Mouse (Mus musculus) ES-Bruce4 (cell line): Measurements from ENCODE around the gene Mob1a. TPM values are rescaled to one million over a fixed set of nuclear protein-coding genes. Genes with fewer than 3 reads are reported as not detected.
A peak's percentile ranks its signal among the peaks of the same experiment; 100 is the strongest.

Experiments used
- H3K27ac ChIP-seq: 2 replicates; pipeline ENCODE4 v1.5.1; 2012; ENCODE audit warnings: low read length, inconsistent platforms; ENCODE audit not compliant: insufficient read depth
- H3K27me3 ChIP-seq: 2 replicates; pipeline ENCODE4 v1.6.1; 2012; ENCODE audit warnings: mild to moderate bottlenecking, low read length, inconsistent platforms; ENCODE audit not compliant: control insufficient read depth, poor library complexity, insufficient read depth, severe bottlenecking
- H3K36me3 ChIP-seq: 2 replicates; pipeline ENCODE4 v1.6.1; 2012; ENCODE audit warnings: inconsistent platforms, mild to moderate bottlenecking, low read length, moderate library complexity; ENCODE audit not compliant: control insufficient read depth, poor library complexity, insufficient read depth, severe bottlenecking
- H3K4me1 ChIP-seq: one replicate; pipeline ENCODE4 v1.8.1; 2011; ENCODE audit warnings: low read length; ENCODE audit not compliant: control insufficient read depth, insufficient read depth
- H3K4me3 ChIP-seq: 2 replicates; pipeline ENCODE4 v1.5.1; 2011; ENCODE audit warnings: low read depth, mild to moderate bottlenecking, low read length
- H3K9ac ChIP-seq: 2 replicates; pipeline ENCODE4 v1.6.1; 2012; ENCODE audit warnings: low read depth, mild to moderate bottlenecking, inconsistent platforms; ENCODE audit not compliant: poor library complexity, severe bottlenecking
- H3K9me3 ChIP-seq: replicated peaks from 2 replicates; pipeline ENCODE4 v1.6.1; 2012; ENCODE audit warnings: mild to moderate bottlenecking, low read length, inconsistent platforms; ENCODE audit not compliant: control insufficient read depth, poor library complexity, insufficient read depth, severe bottlenecking
- CTCF ChIP-seq: IDR thresholded peaks from one replicate; pipeline ENCODE4 v1.8.1; 2011; ENCODE audit warnings: low read depth, low read length
- EP300 ChIP-seq: IDR thresholded peaks from 2 replicates; pipeline ENCODE4 v1.6.1; 2011; ENCODE audit warnings: low read depth, low read length; ENCODE audit not compliant: insufficient read depth
- POLR2A ChIP-seq: IDR thresholded peaks from one replicate; pipeline ENCODE4 v1.8.1; 2011; ENCODE audit warnings: low read length; ENCODE audit not compliant: insufficient read depth
- polyA plus RNA-seq: library from polyadenylated mRNA; stranded (reverse); fragments of >200 nt; gene quantifications from 2 replicates; pipeline ENCODE4 v1.2.4, GENCODE M21; 2011; ENCODE audit warnings: low read depth; ENCODE audit not compliant: missing spikeins, insufficient read depth, insufficient read length

Gene Mob1a
- polyA plus RNA-seq, result 49.5 and 62.1 TPM in 2 replicates

DNA sequence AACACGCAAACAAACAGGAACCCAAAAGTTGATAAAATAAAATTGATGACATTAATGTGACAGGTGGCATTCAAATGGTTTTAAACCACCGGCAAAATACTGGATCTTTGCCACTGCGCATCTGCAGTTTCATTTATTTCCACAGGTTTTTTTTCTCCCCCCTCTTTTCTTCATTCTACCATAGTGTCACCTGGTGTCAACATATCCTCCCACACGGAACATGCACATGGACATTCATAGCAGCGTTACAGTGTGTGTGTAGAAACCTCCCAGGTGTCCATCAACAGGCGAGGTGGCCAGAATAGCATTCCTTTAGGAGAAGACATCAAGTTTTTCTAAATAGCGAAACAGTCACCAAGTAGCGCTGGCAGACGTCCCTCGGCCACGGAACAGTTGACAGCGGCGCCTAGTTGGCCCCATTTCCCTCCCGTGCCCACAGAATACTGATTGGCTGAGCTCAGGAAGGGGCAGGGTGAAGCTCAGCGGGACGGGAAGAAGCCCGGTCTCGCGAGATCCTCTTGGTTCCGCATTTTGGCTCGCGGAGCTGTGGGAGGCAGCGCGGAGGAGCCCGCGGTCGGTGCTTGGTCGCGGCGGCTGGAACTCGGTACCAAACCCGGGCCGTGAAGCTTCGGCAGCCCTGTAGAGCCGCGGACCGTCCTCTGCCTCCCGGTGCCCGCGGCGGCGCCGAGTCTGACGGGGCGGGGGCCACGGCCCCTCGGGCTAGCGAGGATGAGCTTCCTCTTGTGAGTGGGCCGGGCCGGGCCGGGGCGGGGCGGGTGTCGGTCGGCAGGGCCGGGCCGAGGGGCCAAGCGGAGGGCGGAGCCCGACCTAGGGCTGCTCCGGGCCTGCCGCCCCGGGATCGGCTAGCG is at the start of gene Mob1a, which contains the start of gene Mthfd2:
Mob1a (plus strand) TSS at position 492 of the 869 bp plus-strand sequence.
Mthfd2 (minus strand) TSS at position 384 of the 869 bp plus-strand sequence.
- Histone ChIP-seq H3K36me3 (peaks cover 15% of the 10 kb centered on the region), H3K27ac (peak within 1 kb of the TSS; percentile 32; the same call in 1 of the 2 replicates), H3K4me1 (no peaks in the 10 kb centered on the region), H3K4me3 (peak within 1 kb of the TSS; percentile 100), H3K9ac (peak within 1 kb of the TSS; percentile 93), H3K27me3 (no peaks in the 10 kb centered on the region), H3K9me3 (no peaks in the 10 kb centered on the region)
- TF ChIP-seq POLR2A (peak; percentile 84), CTCF (no peak)

DNA sequence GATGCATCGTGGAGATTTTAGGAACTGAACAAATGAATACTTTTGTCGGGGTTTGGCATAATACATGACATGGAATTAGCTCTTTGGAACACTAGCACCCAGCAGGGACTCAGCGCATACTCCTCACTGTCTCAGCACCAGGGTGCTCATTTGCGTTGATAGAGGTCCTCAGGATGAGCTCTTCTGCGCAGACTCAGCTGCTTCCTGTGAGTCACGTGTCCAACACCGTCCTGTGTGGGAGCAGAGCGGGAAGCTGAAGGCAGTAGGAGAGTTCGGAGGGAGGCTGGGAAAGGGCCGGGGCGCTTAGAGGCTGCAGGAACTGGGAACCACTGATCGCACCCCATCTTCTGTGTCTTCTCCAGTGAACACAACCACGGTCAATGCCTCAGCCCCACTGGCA is 48.7 kb upstream of the Mob1a start:
- H3K9me3 ChIP-seq, result no peaks in the 10 kb centered on the region
- no peaks in the 10 kb centered on the region for H3K36me3 ChIP-seq
- peak overlapping the region; percentile 14; the same call in 1 of the 2 replicates for H3K4me3 ChIP-seq
- no peaks in the 10 kb centered on the region for H3K27me3 ChIP-seq
- TF ChIP-seq EP300 (no peak), POLR2A (no peak), CTCF (no peak)
- H3K27ac ChIP-seq, result no peak overlapping the region
- peaks cover 3% of the 10 kb centered on the region for H3K4me1 ChIP-seq
- H3K9ac ChIP-seq, result no peak overlapping the region

DNA sequence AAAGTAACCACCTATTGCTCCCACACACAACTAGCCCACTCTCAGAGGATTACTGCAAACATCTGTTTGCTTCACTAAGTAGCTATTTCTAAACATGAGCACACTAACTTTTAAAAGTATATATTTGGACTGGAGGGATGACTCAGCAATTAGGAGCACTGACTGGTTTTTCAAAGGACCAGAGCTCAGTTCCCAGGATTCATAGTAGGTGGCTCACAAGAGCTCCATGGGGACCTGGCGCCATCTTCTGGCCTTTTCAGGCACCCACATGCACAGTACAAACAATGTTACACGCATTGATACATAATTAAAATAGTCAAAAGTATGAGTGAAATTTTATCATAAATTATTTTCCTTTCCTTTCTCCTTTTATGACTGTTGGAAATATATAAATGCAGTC is 46.9 kb upstream of the Mob1a start:
- Histone ChIP-seq H3K9me3 (no peaks in the 10 kb centered on the region), H3K36me3 (no peaks in the 10 kb centered on the region), H3K4me1 (peaks cover 3% of the 10 kb centered on the region), H3K4me3 (no peak overlapping the region), H3K27me3 (no peaks in the 10 kb centered on the region), H3K9ac (no peak overlapping the region), H3K27ac (no peak overlapping the region)
- TF ChIP-seq POLR2A (no peak), CTCF (peak; percentile 83), EP300 (no peak)

DNA sequence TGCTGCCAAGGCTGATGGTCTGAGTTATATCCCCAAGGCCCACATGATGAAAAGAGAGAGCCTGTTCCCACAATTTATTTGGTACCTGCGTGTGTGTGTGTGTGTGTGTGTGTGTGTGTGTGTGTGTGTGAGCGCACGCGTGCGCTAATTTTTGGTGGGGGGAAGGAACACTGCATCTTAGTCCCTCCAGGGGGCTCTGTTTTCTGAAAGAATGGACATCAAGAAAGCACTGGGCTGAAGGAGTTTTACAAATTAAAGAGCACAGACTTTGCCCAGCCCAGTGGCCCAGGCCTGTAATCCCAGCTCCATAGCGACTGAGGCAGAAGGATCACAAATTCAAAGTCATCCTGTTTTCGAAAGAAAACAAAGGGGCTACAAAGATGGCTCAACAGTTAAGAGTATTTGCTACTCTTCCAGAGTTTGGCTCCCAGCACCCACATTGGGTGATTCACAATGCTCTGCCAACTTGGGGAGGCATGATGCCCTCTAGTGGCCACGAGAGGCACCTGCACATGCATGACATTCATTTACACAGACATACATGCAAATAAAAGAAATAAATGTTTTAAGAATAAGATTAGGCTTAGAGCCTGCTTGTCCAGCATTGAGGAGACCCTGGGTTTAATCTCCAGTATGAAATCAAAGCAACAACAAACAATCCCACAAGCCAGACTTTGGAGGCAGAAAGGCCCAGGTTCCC is 45.4 kb upstream of the Mob1a start:
- H3K36me3 ChIP-seq, result no peaks in the 10 kb centered on the region
- peak overlapping the region; percentile 46 for H3K4me3 ChIP-seq
- H3K4me1 ChIP-seq, result peaks cover 3% of the 10 kb centered on the region
- TF ChIP-seq POLR2A (no peak), EP300 (no peak), CTCF (peak; percentile 95)
- H3K27me3 ChIP-seq, result no peaks in the 10 kb centered on the region
- no peak overlapping the region for H3K27ac ChIP-seq
- no peaks in the 10 kb centered on the region for H3K9me3 ChIP-seq
- H3K9ac ChIP-seq, result peak overlapping the region; percentile 46; the same call in 1 of the 2 replicates

DNA sequence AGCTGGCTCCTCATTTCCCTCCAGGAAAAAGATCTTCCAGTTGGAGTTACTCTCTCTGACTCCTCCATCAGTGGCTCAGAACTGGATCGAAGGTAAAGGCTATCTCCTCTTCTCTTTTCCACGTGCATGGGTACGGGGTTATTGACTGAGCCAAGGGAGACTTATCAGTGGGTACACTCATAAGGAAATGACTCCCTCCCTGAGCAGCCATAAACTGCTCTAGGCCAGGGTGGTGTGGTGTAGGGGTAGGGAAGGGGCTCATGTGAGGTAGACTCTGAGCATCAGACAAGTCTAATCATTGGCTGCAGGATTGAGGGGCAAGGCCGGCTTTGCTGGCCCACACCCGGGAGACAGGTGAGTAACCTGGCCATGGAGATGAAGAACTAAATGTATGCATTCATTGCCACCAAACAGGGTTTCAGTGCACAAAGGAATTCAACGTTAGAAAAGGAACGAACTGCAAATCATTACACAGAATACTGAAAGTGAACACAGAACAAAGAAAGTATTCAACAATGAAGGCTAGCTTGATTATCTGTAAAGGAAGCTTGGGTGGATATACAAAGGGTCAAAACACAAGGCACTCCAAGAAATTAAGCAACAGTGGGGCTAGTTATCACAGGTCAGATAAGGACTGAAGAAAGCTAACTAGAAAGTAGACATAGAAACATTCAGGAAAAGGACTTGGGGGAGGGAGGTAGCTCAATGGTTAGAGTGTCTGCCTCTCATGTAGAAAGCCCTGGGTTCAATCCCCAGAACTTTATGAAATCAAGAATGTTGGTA is 25.2 kb upstream of the Mob1a start:
- no peak for TF ChIP-seq CTCF
- no peak for TF ChIP-seq POLR2A
- TF ChIP-seq EP300, result no peak
- Histone ChIP-seq H3K4me3 (no peak overlapping the region), H3K9me3 (no peaks in the 10 kb centered on the region), H3K27me3 (no peaks in the 10 kb centered on the region), H3K27ac (no peak overlapping the region), H3K36me3 (peaks cover 14% of the 10 kb centered on the region), H3K9ac (no peak overlapping the region), H3K4me1 (no peaks in the 10 kb centered on the region)
